ENCODE assay signal across 20 mouse cellular contexts in the genomic region with DNA sequence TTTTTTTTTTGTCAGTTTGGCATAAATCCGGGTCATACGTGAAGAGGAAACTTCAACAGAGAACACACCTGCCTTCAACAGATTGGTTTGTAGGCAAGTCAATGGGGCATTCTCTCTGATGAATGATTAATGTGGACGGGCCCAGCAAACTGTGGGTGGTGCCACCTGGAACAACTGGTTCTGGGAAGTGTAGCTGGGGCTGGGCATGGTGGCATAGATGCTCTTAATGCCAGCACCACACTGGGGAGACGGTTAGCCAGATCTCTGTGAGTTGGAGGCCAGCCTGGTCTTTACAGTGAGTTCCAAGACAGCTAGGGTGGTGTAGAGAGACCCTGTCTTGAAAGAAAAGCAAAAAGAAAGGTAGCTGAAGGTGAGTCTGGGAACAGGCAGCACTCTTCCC. TPM values are rescaled to one million over a fixed set of nuclear protein-coding genes. Genes with fewer than 3 reads are reported as not detected.
DNase-seq lines count a peak whose midpoint lies in the region; ATAC-seq and TF ChIP-seq lines count a peak whose summit lies in the region.
"Had no signal": no experiment of that assay in that cellular context is flagged by ENCODE, and none has a peak within 500 bp of the region (broad histone marks: within the 10 kb centered on the region; RNA-seq: fewer than 3 reads in every experiment).

No protein-coding gene starts in this region.

- no peak for ATAC-seq in kidney, embryonic 15.5 days (replicated peaks; ENCODE audit: low FRiP score)
- ATAC-seq in midbrain, embryonic 11.5 days (ENCODE audit: low FRiP score), result no peak
- no peak for ATAC-seq in midbrain, postnatal 0 days (ENCODE audit: low FRiP score)
- ATAC-seq in stomach, embryonic 15.5 days (ENCODE audit: insufficient read depth, low FRiP score, low read depth), result no peak
- ATAC-seq: activated CD4-positive, CD25-positive, alpha-beta regulatory T cell, adult 4 months; forebrain, embryonic 15.5 days; Patski had no signal

- H3K36me3 ChIP-seq in kidney, adult 2 months (ENCODE audit: control insufficient read depth, insufficient read depth, low read length), result no peaks in the 10 kb centered on the region
- H3K36me3 ChIP-seq in kidney, embryonic 15.5 days, result no peaks in the 10 kb centered on the region
- H3K36me3 ChIP-seq in midbrain, embryonic 11.5 days (ENCODE audit: control insufficient read depth, insufficient read depth, low read length), result no peaks in the 10 kb centered on the region
- H3K36me3 ChIP-seq in midbrain, postnatal 0 days (ENCODE audit: insufficient read depth, low read length), result no peaks in the 10 kb centered on the region
- H3K36me3 ChIP-seq in stomach, embryonic 15.5 days, result no peaks in the 10 kb centered on the region
- H3K36me3 ChIP-seq: embryonic facial prominence, embryonic 12.5 days; forebrain, embryonic 15.5 days; heart, embryonic 10.5 days had no signal

- no peak overlapping the region for H3K9ac ChIP-seq in kidney, embryonic 15.5 days
- H3K9ac ChIP-seq in midbrain, embryonic 11.5 days (ENCODE audit: low read length), result no peak overlapping the region
- no peak overlapping the region for H3K9ac ChIP-seq in midbrain, postnatal 0 days (replicated peaks; ENCODE audit: low read length, poor library complexity, severe bottlenecking)
- no peak overlapping the region for H3K9ac ChIP-seq in stomach, embryonic 15.5 days
- H3K9ac ChIP-seq: embryonic facial prominence, embryonic 12.5 days; forebrain, embryonic 15.5 days had no signal

- no peak for TF ChIP-seq POLR2A in kidney, adult 2 months (IDR thresholded peaks at IDR 0.05; ENCODE audit: low read depth, low read length)

- TF ChIP-seq CTCF in kidney, adult 2 months (conservative IDR thresholded peaks at IDR 0.05; ENCODE audit: insufficient read depth, insufficient read length, low read depth, low read length), result no peak
- no peak for TF ChIP-seq CTCF in midbrain, postnatal 0 days (IDR thresholded peaks at IDR 0.05)

- peak; percentile 42 for DNase-seq in kidney, adult 2 months
- DNase-seq in midbrain, embryonic 11.5 days (ENCODE audit: low spot score, missing footprints), result peak; percentile 62
- DNase-seq in midbrain, postnatal 0 days (ENCODE audit: low spot score), result no peak
- no peak for DNase-seq in layer of hippocampus, adult 9-10 months (ENCODE audit: low spot score)
- DNase-seq in layer of hippocampus, adult 11-12 months (ENCODE audit: low spot score), result no peak
- DNase-seq: adrenal gland, postnatal 14 days; cerebellum, adult 11-12 months; cerebellum, adult 9-10 months; cerebellum, postnatal 25 days; gastrocnemius, postnatal 10 days; heart, adult 18-20 months; heart, postnatal 10 days; heart, postnatal 4 days had no signal

- H3K4me3 ChIP-seq in kidney, adult 2 months (ENCODE audit: insufficient read depth, low read depth, low read length), result no peak overlapping the region
- H3K4me3 ChIP-seq in kidney, embryonic 15.5 days (replicated peaks), result no peak overlapping the region
- no peak overlapping the region for H3K4me3 ChIP-seq in midbrain, embryonic 11.5 days (ENCODE audit: low read depth, low read length)
- no peak overlapping the region for H3K4me3 ChIP-seq in midbrain, postnatal 0 days (ENCODE audit: low read depth, low read length)
- no peak overlapping the region for H3K4me3 ChIP-seq in stomach, embryonic 15.5 days (replicated peaks)
- H3K4me3 ChIP-seq: embryonic facial prominence, embryonic 12.5 days; forebrain, embryonic 15.5 days; heart, embryonic 10.5 days had no signal

- 45% methylated on average over 4 of the region's 4 CpGs for WGBS in kidney, adult 2 months
- WGBS in kidney, embryonic 15.5 days, result 80% methylated on average over 4 of the region's 4 CpGs
- 86% methylated on average over 4 of the region's 4 CpGs for WGBS in midbrain, embryonic 11.5 days
- 97% methylated on average over 4 of the region's 4 CpGs for WGBS in midbrain, postnatal 0 days
- 60% methylated on average over 4 of the region's 4 CpGs for WGBS in stomach, embryonic 15.5 days

- no peaks in the 10 kb centered on the region for H3K4me1 ChIP-seq in kidney, adult 2 months (ENCODE audit: control insufficient read depth, insufficient read depth, low read length)
- H3K4me1 ChIP-seq in kidney, embryonic 15.5 days, result peaks cover 17% of the 10 kb centered on the region
- H3K4me1 ChIP-seq in midbrain, embryonic 11.5 days (ENCODE audit: control insufficient read depth, insufficient read depth, low read length), result no peaks in the 10 kb centered on the region
- H3K4me1 ChIP-seq in midbrain, postnatal 0 days (ENCODE audit: insufficient read depth, low read length), result no peaks in the 10 kb centered on the region
- peaks cover 9% of the 10 kb centered on the region; the same call in 1 of the 2 replicates for H3K4me1 ChIP-seq in stomach, embryonic 15.5 days

- no peak overlapping the region for H3K27ac ChIP-seq in kidney, adult 2 months (ENCODE audit: insufficient read depth, low read depth, low read length)
- no peak overlapping the region for H3K27ac ChIP-seq in kidney, embryonic 15.5 days
- H3K27ac ChIP-seq in midbrain, embryonic 11.5 days (ENCODE audit: low read depth, low read length), result no peak overlapping the region
- H3K27ac ChIP-seq in midbrain, postnatal 0 days (ENCODE audit: low read depth, low read length), result no peak overlapping the region
- peak overlapping the region; percentile 36; the same call in 1 of the 2 replicates for H3K27ac ChIP-seq in stomach, embryonic 15.5 days
- H3K27ac ChIP-seq: embryonic facial prominence, embryonic 12.5 days; forebrain, embryonic 15.5 days; heart, embryonic 10.5 days had no signal

- H3K27me3 ChIP-seq in kidney, adult 2 months (replicated peaks; ENCODE audit: control insufficient read depth, insufficient read depth, low read length), result no peaks in the 10 kb centered on the region
- H3K27me3 ChIP-seq in kidney, embryonic 15.5 days, result no peaks in the 10 kb centered on the region
- no peaks in the 10 kb centered on the region for H3K27me3 ChIP-seq in midbrain, embryonic 11.5 days (ENCODE audit: control insufficient read depth, insufficient read depth, low read length)
- no peaks in the 10 kb centered on the region for H3K27me3 ChIP-seq in midbrain, postnatal 0 days (ENCODE audit: insufficient read depth, low read length)
- no peaks in the 10 kb centered on the region for H3K27me3 ChIP-seq in stomach, embryonic 15.5 days (replicated peaks)
- H3K27me3 ChIP-seq: embryonic facial prominence, embryonic 12.5 days; forebrain, embryonic 15.5 days; Patski had no signal

- H3K4me2 ChIP-seq in kidney, embryonic 15.5 days, result no peak overlapping the region
- no peak overlapping the region for H3K4me2 ChIP-seq in midbrain, embryonic 11.5 days
- H3K4me2 ChIP-seq in midbrain, postnatal 0 days (ENCODE audit: low read depth, low read length, poor library complexity, severe bottlenecking), result no peak overlapping the region
- H3K4me2 ChIP-seq in stomach, embryonic 15.5 days, result no peak overlapping the region
- H3K4me2 ChIP-seq: embryonic facial prominence, embryonic 12.5 days; forebrain, embryonic 15.5 days had no signal

- no peaks in the 10 kb centered on the region for H3K9me3 ChIP-seq in kidney, embryonic 15.5 days (replicated peaks)
- H3K9me3 ChIP-seq in midbrain, embryonic 11.5 days (ENCODE audit: control insufficient read depth, low read length), result no peaks in the 10 kb centered on the region
- no peaks in the 10 kb centered on the region for H3K9me3 ChIP-seq in midbrain, postnatal 0 days (ENCODE audit: low read length)
- H3K9me3 ChIP-seq in stomach, embryonic 15.5 days, result no peaks in the 10 kb centered on the region
- H3K9me3 ChIP-seq: embryonic facial prominence, embryonic 12.5 days; forebrain, embryonic 15.5 days; heart, embryonic 10.5 days had no signal

RNA-seq across cellular contexts. Expression of a gene that starts 1.5 kb away (rescaled TPM):
- polyA plus RNA-seq in kidney, adult 2 months (2012; rRNA removed), result 1.9 and 2.9 TPM in 2 replicates
- polyA plus RNA-seq in kidney, embryonic 15.5 days (2015; fragmentation: Nextera tagmentation; extraction: Ambion mirVana), result 12.6 and 12.8 TPM in 2 replicates
- polyA plus RNA-seq in midbrain, embryonic 11.5 days (2014; fragmentation: Nextera tagmentation; extraction: Ambion mirVana), result 12.3 and 14.6 TPM in 2 replicates
- 5.8 and 5.9 TPM in 2 replicates for total RNA-seq in midbrain, postnatal 0 days (2014; rRNA removed)
- 10.1 and 10.4 TPM in 2 replicates for polyA plus RNA-seq in midbrain, postnatal 0 days (2015; fragmentation: Nextera tagmentation; extraction: Ambion mirVana)
- 25.0 and 34.5 TPM in 2 replicates for polyA plus RNA-seq in stomach, embryonic 15.5 days (2015; fragmentation: Nextera tagmentation; extraction: Ambion mirVana)
- polyA plus RNA-seq: activated CD4-positive, CD25-positive, alpha-beta regulatory T cell, adult 4 months had no signal

Comparison
In these comparisons a context has a peak if more than half of its experiments do, and no peak if none do; other contexts are left out.
1. DNase-seq: peak in kidney, adult 2 months (single experiment) and midbrain, embryonic 11.5 days (single experiment); none in midbrain, postnatal 0 days (single experiment), layer of hippocampus, adult 9-10 months (single experiment) and layer of hippocampus, adult 11-12 months (single experiment).